Mouse (Mus musculus) embryonic facial prominence, embryonic 10.5 days (tissue): Measurements from ENCODE around the gene Tnxb. TPM values are rescaled to one million over a fixed set of nuclear protein-coding genes. Genes with fewer than 3 reads are reported as not detected.

Experiments
- DNase-seq: peaks from one replicate; pipeline ENCODE4 v3.0.0-alpha.2; 2017; ENCODE audit warnings: low spot score
- H3K27ac ChIP-seq: fragments of 300-500 bp; sonication (generic); replicated peaks from 2 replicates; pipeline ENCODE4 v1.5.1; 2016; ENCODE audit warnings: mild to moderate bottlenecking
- H3K27me3 ChIP-seq: fragments of 300-500 bp; sonication (generic); replicated peaks from 2 replicates; pipeline ENCODE4 v1.6.1; 2016; ENCODE audit warnings: low read depth, mild to moderate bottlenecking; ENCODE audit not compliant: poor library complexity, severe bottlenecking
- H3K36me3 ChIP-seq: fragments of 300-500 bp; sonication (generic); replicated peaks from 2 replicates; pipeline ENCODE4 v1.6.1; 2016; ENCODE audit warnings: mild to moderate bottlenecking, moderate library complexity
- H3K4me1 ChIP-seq: fragments of 300-500 bp; sonication (generic); 2 replicates; pipeline ENCODE4 v1.6.1; 2016
- H3K4me3 ChIP-seq: fragments of 300-500 bp; sonication (generic); 2 replicates; pipeline ENCODE4 v1.5.1; 2016; ENCODE audit warnings: mild to moderate bottlenecking, moderate library complexity
- H3K9me3 ChIP-seq: fragments of 300-500 bp; sonication (generic); 2 replicates; pipeline ENCODE4 v1.6.1; 2016; ENCODE audit warnings: mild to moderate bottlenecking
- WGBS: fragments of 180-500 bp; shearing (Covaris S2); methylation state at CpG from one replicate; pipeline ENCODE4 v1.1.7; 2016; 5-methylcytosine and 5-hydroxymethylcytosine counted together
- polyA plus RNA-seq: library from polyadenylated mRNA; unstranded; fragments of >200 nt; fragmentation: Nextera tagmentation; extraction: Ambion mirVana; gene quantifications from 2 replicates; pipeline ENCODE4 v1.2.1, GENCODE M21; 2016

Gene Tnxb
- polyA plus RNA-seq, result 0.03 TPM in 1 of 2 replicates, not detected in the other

GRCm38 (mm10) chr17:34670235-34670634 is at the start of gene Tnxb:
Gene Tnxb (plus strand): TSS chr17:34670535.
- Histone ChIP-seq H3K27me3 (peaks cover 83% of the 10 kb centered on the region), H3K4me3 (peak within 1 kb of the TSS; percentile 53), H3K4me1 (peaks cover 20% of the 10 kb centered on the region), H3K27ac (no peak within 1 kb of the TSS; the same call in 1 of the 2 replicates), H3K9me3 (no peaks in the 10 kb centered on the region), H3K36me3 (no peaks in the 10 kb centered on the region)
- 55% methylated on average over 7 of the region's 7 CpGs for WGBS
- no peak for DNase-seq

DNA sequence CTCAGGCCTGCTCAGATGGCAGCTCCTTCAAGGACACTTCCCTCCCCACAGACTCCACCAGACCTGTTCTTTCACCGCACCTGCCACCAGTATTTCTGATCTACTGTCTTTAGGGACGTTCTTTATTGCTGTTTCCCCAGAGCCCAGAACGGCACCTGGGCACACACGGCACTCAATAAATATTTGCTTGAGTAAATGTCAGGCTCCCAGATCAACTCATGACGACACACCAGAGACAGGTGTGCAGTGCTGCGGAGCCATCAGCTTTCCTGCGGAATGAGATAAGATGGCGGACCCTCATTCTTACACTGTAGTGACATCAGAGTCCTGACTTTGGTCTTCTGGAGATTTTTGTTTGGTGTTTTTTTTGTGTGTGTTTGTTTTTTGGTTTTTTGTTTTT is 49.3 kb upstream of the Tnxb start:
- H3K9me3 ChIP-seq, result no peaks in the 10 kb centered on the region
- WGBS, result 94% methylated on average over 8 of the region's 8 CpGs
- no peak overlapping the region for H3K4me3 ChIP-seq
- peaks cover 12% of the 10 kb centered on the region for H3K4me1 ChIP-seq
- H3K27ac ChIP-seq, result no peak overlapping the region
- H3K36me3 ChIP-seq, result peaks cover 63% of the 10 kb centered on the region
- H3K27me3 ChIP-seq, result no peaks in the 10 kb centered on the region
- no peak for DNase-seq

DNA sequence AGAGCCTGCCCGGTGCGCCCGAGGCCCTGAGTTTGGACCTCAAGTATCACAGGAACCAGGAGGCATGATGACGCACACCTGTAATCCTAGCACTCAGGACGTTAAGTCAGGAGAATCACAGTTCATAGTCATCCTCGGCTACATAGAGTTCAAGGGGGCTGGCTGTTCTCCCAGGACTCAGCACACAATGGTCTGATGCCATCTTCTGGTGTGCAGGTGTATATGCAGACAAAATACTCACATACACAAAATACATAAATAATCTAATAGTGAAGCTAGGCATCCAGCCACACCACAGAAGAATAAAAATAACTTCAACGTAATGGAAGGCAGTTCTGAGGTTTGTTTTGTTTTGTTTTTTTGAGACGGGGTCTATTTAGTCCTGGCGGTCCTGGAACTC is 47.2 kb upstream of the Tnxb start:
- Histone ChIP-seq H3K27ac (no peak overlapping the region), H3K27me3 (no peaks in the 10 kb centered on the region), H3K4me1 (peaks cover 23% of the 10 kb centered on the region), H3K9me3 (no peaks in the 10 kb centered on the region), H3K36me3 (peaks cover 46% of the 10 kb centered on the region), H3K4me3 (no peak overlapping the region)
- no peak for DNase-seq
- WGBS, result 89% methylated on average over 9 of the region's 9 CpGs

- Histone ChIP-seq H3K27ac (no peak overlapping the region), H3K4me1 (peaks cover 41% of the 10 kb centered on the region), H3K27me3 (peaks cover 16% of the 10 kb centered on the region), H3K9me3 (no peaks in the 10 kb centered on the region), H3K36me3 (peaks cover 43% of the 10 kb centered on the region), H3K4me3 (no peak overlapping the region)
- 96% methylated on average over 3 of the region's 3 CpGs for WGBS
- DNase-seq, result no peak
Measured at GRCm38 (mm10) chr17:34624981-34625380, 45.4 kb upstream of the Tnxb start.

GRCm38 (mm10) chr17:34626062-34626772 is 44.1 kb upstream of the Tnxb start:
- Histone ChIP-seq H3K9me3 (no peaks in the 10 kb centered on the region), H3K27me3 (peaks cover 28% of the 10 kb centered on the region), H3K4me1 (peaks cover 53% of the 10 kb centered on the region), H3K4me3 (peak overlapping the region; percentile 77), H3K36me3 (peaks cover 39% of the 10 kb centered on the region), H3K27ac (peak overlapping the region; percentile 92)
- no peak for DNase-seq
- 50% methylated on average over 16 of the region's 16 CpGs for WGBS

GRCm38 (mm10) chr17:34626773-34627092 is 43.6 kb upstream of the Tnxb start:
- H3K9me3 ChIP-seq, result no peaks in the 10 kb centered on the region
- H3K36me3 ChIP-seq, result peaks cover 35% of the 10 kb centered on the region
- H3K27ac ChIP-seq, result peak overlapping the region; percentile 92
- WGBS, result under 1% methylated on average over 18 of the region's 18 CpGs
- peaks cover 59% of the 10 kb centered on the region for H3K4me1 ChIP-seq
- H3K4me3 ChIP-seq, result peak overlapping the region; percentile 77
- peaks cover 33% of the 10 kb centered on the region for H3K27me3 ChIP-seq
- peak; percentile 66 for DNase-seq

DNA sequence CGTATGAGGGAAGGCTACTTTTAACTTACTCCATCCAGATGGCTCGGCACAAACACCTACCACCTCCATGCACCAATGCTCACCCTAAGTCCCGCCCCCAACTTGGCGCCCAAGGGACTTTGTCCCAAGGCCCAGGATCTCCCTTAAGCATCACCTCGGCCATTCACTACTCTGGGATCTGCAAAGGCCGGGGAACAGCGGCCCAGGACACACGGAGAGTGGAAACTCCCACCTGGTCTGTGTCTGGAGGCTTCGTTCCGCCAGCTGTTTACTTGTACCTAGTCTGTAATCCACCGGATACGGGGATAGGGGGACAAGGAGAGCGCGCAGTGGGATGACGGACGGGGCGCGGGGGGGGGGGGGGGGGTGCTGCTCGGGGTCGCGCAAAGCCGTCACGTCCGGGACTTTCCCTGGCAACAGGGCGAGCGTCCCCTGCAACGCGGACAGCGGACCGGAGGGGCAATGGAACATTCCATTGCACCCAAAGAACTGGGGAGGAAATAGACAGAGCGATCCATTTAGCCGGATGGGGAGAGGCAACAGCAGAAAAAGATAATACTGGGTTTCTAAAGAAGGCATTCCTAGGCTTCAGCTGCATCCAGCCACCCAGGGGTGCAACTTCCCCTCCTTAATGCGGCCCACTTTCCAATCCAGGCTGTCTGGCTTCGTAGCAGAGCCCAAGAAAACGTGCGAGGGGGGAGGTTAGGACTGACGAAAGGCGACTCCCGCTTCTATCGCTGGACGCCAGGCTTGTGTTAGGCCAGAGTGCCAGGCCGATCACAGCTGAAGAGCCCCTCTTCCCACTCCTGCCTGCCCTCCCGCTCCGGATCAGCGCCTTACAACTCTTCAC is 43.0 kb upstream of the Tnxb start:
- WGBS, result under 1% methylated on average over 45 of the region's 45 CpGs
- H3K4me1 ChIP-seq, result peaks cover 64% of the 10 kb centered on the region

GRCm38 (mm10) chr17:34627943-34628643 is 42.2 kb upstream of the Tnxb start, which contains the start of gene Ppt2:
Gene Ppt2 (minus strand): TSS chr17:34628510.
- no peak for DNase-seq
- peak within 1 kb of the TSS; percentile 77 for H3K4me3 ChIP-seq
- H3K9me3 ChIP-seq, result no peaks in the 10 kb centered on the region
- H3K27me3 ChIP-seq, result peaks cover 47% of the 10 kb centered on the region
- H3K4me1 ChIP-seq, result peaks cover 68% of the 10 kb centered on the region
- peak within 1 kb of the TSS; percentile 92 for H3K27ac ChIP-seq
- peaks cover 21% of the 10 kb centered on the region for H3K36me3 ChIP-seq
- 5% methylated on average over 29 of the region's 29 CpGs for WGBS

More for the DNA sequence above, 43.0 kb upstream of the Tnxb start:
- Histone ChIP-seq H3K9me3 (no peaks in the 10 kb centered on the region), H3K4me3 (peak overlapping the region; percentile 77), H3K36me3 (peaks cover 29% of the 10 kb centered on the region), H3K27me3 (peaks cover 39% of the 10 kb centered on the region), H3K27ac (peak overlapping the region; percentile 92)
- DNase-seq, result peak; percentile 94

- Histone ChIP-seq H3K9me3 (no peaks in the 10 kb centered on the region), H3K36me3 (peaks cover 16% of the 10 kb centered on the region), H3K27ac (peak overlapping the region; percentile 92; the same call in 1 of the 2 replicates), H3K27me3 (peaks cover 52% of the 10 kb centered on the region), H3K4me1 (peaks cover 72% of the 10 kb centered on the region), H3K4me3 (peak overlapping the region; percentile 77)
- no peak for DNase-seq
- WGBS, result 19% methylated on average over 5 of the region's 5 CpGs
Measured at GRCm38 (mm10) chr17:34628644-34628967, 41.7 kb upstream of the Tnxb start.

GRCm38 (mm10) chr17:34629221-34629751 is 41.0 kb upstream of the Tnxb start, which contains the start of gene Prrt1:
Gene Prrt1 (plus strand): TSS chr17:34629533.
- H3K9me3 ChIP-seq, result no peaks in the 10 kb centered on the region
- WGBS, result 2% methylated on average over 16 of the region's 16 CpGs
- H3K4me1 ChIP-seq, result peaks cover 73% of the 10 kb centered on the region
- peak within 1 kb of the TSS; percentile 77 for H3K4me3 ChIP-seq
- H3K36me3 ChIP-seq, result peaks cover 10% of the 10 kb centered on the region
- peaks cover 57% of the 10 kb centered on the region for H3K27me3 ChIP-seq
- peak; percentile 56 for DNase-seq
- H3K27ac ChIP-seq, result peak within 1 kb of the TSS; percentile 92; the same call in 1 of the 2 replicates

GRCm38 (mm10) chr17:34629796-34630603 is 40.3 kb upstream of the Tnxb start:
- DNase-seq, result no peak
- WGBS, result 8% methylated on average over 12 of the region's 12 CpGs
- peaks cover 73% of the 10 kb centered on the region for H3K4me1 ChIP-seq
- no peak overlapping the region for H3K27ac ChIP-seq
- H3K27me3 ChIP-seq, result peaks cover 57% of the 10 kb centered on the region
- H3K36me3 ChIP-seq, result peaks cover 8% of the 10 kb centered on the region
- H3K9me3 ChIP-seq, result no peaks in the 10 kb centered on the region
- H3K4me3 ChIP-seq, result peak overlapping the region; percentile 77
